Mouse (Mus musculus): ENCODE measurements at regions not wholly inside any gene's neighbourhood (a gene's known extent, or its start where the extent isn't known, plus 50 kb on each side); places are given as distances from the start of the nearest gene placed in this dataset.

GRCm38 (mm10) chr8:116275014-116275413, 229.8 kb upstream of the Dynlrb2 start:
- WGBS: 82% methylated on average over 4 of the region's 4 CpGs

GRCm38 (mm10) chr8:116271238-116271637, 233.5 kb upstream of the Dynlrb2 start:
- no peak for TF ChIP-seq CTCF (IDR thresholded peaks at IDR 0.05; ENCODE audit: insufficient read depth, low read length)
- no peak for TF ChIP-seq POLR2A (IDR thresholded peaks at IDR 0.05; ENCODE audit: borderline replicate concordance, extremely low read depth, low read depth, low read length)
- Histone ChIP-seq H3K4me3 (replicated peaks; ENCODE audit: extremely low read depth, low read depth, low read length) (no peak overlapping the region), H3K4me1 (ENCODE audit: control insufficient read depth, insufficient read depth, low read length) (no peaks in the 10 kb centered on the region)
- DNase-seq: no peak
- WGBS: 79% methylated on average over 6 of the region's 6 CpGs

More at GRCm38 (mm10) chr8:116275014-116275413, 229.8 kb upstream of the Dynlrb2 start:
- H3K4me1 ChIP-seq (ENCODE audit: control insufficient read depth, insufficient read depth, low read length): no peaks in the 10 kb centered on the region
- TF ChIP-seq CTCF (IDR thresholded peaks at IDR 0.05; ENCODE audit: insufficient read depth, low read length): no peak
- TF ChIP-seq POLR2A (IDR thresholded peaks at IDR 0.05; ENCODE audit: borderline replicate concordance, extremely low read depth, low read depth, low read length): no peak
- DNase-seq: no peak
- no peak overlapping the region for H3K4me3 ChIP-seq (replicated peaks; ENCODE audit: extremely low read depth, low read depth, low read length)

DNA sequence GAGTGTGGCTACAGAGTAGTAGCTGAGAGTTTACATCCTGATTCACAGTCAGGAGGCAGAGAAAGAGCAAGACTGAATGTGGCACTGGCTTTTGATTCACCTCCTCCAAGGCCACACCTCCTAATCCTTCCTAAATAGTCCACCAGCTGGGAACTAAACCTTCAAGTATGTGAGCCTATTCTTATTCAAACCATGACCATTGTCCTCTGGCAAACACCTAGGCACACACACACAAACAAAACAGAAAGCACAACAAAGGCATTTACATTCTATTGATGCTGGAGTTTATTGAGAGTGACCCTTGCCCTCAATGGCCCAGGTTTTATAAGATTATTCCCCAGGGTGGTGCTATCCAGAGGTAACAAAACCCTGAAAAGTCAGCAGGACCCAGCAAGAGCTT, 235.4 kb upstream of the Dynlrb2 start:
- DNase-seq: no peak
- Histone ChIP-seq H3K4me3 (replicated peaks; ENCODE audit: extremely low read depth, low read depth, low read length) (no peak overlapping the region), H3K4me1 (ENCODE audit: control insufficient read depth, insufficient read depth, low read length) (no peaks in the 10 kb centered on the region)
- TF ChIP-seq CTCF (IDR thresholded peaks at IDR 0.05; ENCODE audit: insufficient read depth, low read length) (no peak), POLR2A (IDR thresholded peaks at IDR 0.05; ENCODE audit: borderline replicate concordance, extremely low read depth, low read depth, low read length) (no peak)

DNA sequence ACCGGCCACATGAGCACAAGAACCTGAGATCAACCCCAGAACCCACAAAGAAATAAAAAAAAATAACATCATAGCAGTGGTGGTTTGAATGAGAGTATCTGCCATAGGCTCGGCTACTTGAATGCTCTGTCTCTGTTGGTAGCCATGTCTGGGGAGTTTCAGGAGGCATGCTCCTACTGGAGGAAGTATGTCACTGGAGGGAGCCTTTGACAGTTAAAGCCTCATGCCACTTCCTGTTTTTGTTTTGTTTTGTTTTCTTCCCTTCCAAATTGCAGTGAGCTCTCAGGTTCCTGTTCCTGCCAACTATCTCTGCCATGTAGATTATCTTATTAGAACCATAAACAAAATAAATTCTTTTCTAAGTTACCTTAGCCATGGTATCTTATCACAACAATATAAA, 236.1 kb upstream of the Dynlrb2 start:
- H3K4me1 ChIP-seq (ENCODE audit: control insufficient read depth, insufficient read depth, low read length): no peaks in the 10 kb centered on the region
- 91% methylated on average over 2 of the region's 2 CpGs for WGBS
- TF ChIP-seq POLR2A (IDR thresholded peaks at IDR 0.05; ENCODE audit: borderline replicate concordance, extremely low read depth, low read depth, low read length) (no peak), CTCF (IDR thresholded peaks at IDR 0.05; ENCODE audit: insufficient read depth, low read length) (no peak)
- no peak for DNase-seq
- no peak overlapping the region for H3K4me3 ChIP-seq (replicated peaks; ENCODE audit: extremely low read depth, low read depth, low read length)

- Histone ChIP-seq H3K4me1 (ENCODE audit: control insufficient read depth, insufficient read depth, low read length) (no peaks in the 10 kb centered on the region), H3K4me3 (replicated peaks; ENCODE audit: extremely low read depth, low read depth, low read length) (no peak overlapping the region)
- peak; percentile 3 for DNase-seq
- TF ChIP-seq CTCF (IDR thresholded peaks at IDR 0.05; ENCODE audit: insufficient read depth, low read length) (no peak), POLR2A (IDR thresholded peaks at IDR 0.05; ENCODE audit: borderline replicate concordance, extremely low read depth, low read depth, low read length) (no peak)
- WGBS: 64% methylated on average over 9 of the region's 9 CpGs
Observed at GRCm38 (mm10) chr8:116268161-116268560, 236.6 kb upstream of the Dynlrb2 start.

DNA sequence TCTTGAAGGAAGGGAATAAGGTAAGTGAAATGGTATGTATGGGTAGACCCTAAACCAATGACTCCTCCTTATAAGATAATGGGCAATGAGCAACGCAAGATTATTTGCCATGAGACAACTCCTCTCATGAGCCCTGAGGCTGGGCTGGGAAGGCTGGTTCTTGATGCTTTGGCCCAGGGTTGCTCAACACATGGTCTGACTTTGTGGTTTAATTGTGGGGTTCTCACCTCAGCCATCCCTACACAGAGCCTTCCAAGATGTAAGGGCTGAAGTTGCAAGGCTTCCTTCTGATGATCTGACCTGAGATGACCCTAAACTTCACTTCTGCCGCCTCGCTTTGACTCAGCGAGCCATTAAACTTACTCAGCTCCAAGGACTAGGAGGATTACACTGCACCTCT, 237.8 kb upstream of the Dynlrb2 start:
- no peaks in the 10 kb centered on the region for H3K4me1 ChIP-seq (ENCODE audit: control insufficient read depth, insufficient read depth, low read length)
- 91% methylated on average over 4 of the region's 4 CpGs for WGBS
- H3K4me3 ChIP-seq (replicated peaks; ENCODE audit: extremely low read depth, low read depth, low read length): no peak overlapping the region
- no peak for TF ChIP-seq POLR2A (IDR thresholded peaks at IDR 0.05; ENCODE audit: borderline replicate concordance, extremely low read depth, low read depth, low read length)
- DNase-seq: no peak

DNA sequence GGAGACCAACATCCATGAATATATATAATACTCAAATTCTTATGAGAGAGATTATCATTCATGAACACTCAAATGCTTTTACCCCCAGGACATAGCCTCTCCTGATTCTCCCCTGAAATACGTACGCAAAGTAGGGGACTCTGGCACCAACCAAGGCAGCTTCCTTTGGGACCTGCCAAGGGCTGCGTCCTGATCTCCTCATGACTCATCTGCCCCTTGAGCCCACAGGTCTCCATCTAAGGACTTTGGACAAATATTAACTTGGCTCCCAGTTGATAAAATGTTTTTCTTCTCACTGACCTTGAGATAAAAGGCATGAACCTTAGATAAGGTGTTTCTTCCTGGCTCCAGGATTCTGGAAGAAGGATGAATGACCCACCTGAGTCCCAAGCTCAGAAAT, 239.2 kb upstream of the Dynlrb2 start:
- WGBS: 67% methylated on average over 3 of the region's 3 CpGs
- no peak overlapping the region for H3K4me3 ChIP-seq (replicated peaks; ENCODE audit: extremely low read depth, low read depth, low read length)
- TF ChIP-seq CTCF (IDR thresholded peaks at IDR 0.05; ENCODE audit: insufficient read depth, low read length) (no peak), POLR2A (IDR thresholded peaks at IDR 0.05; ENCODE audit: borderline replicate concordance, extremely low read depth, low read depth, low read length) (no peak)
- no peak for DNase-seq
- no peaks in the 10 kb centered on the region for H3K4me1 ChIP-seq (ENCODE audit: control insufficient read depth, insufficient read depth, low read length)

- WGBS: 86% methylated on average over 3 of the region's 3 CpGs
Observed at GRCm38 (mm10) chr8:116264078-116264477, 240.7 kb upstream of the Dynlrb2 start.

GRCm38 (mm10) chr8:116261286-116261685, 243.5 kb upstream of the Dynlrb2 start:
- no peak for DNase-seq
- TF ChIP-seq POLR2A (IDR thresholded peaks at IDR 0.05; ENCODE audit: borderline replicate concordance, extremely low read depth, low read depth, low read length) (no peak), CTCF (IDR thresholded peaks at IDR 0.05; ENCODE audit: insufficient read depth, low read length) (no peak)
- 62% methylated on average over 2 of the region's 2 CpGs for WGBS
- no peak overlapping the region for H3K4me3 ChIP-seq (replicated peaks; ENCODE audit: extremely low read depth, low read depth, low read length)
- H3K4me1 ChIP-seq (ENCODE audit: control insufficient read depth, insufficient read depth, low read length): no peaks in the 10 kb centered on the region

More at GRCm38 (mm10) chr8:116264078-116264477, 240.7 kb upstream of the Dynlrb2 start:
- DNase-seq: no peak
- H3K4me3 ChIP-seq (replicated peaks; ENCODE audit: extremely low read depth, low read depth, low read length): no peak overlapping the region
- no peak for TF ChIP-seq CTCF (IDR thresholded peaks at IDR 0.05; ENCODE audit: insufficient read depth, low read length)
- no peak for TF ChIP-seq POLR2A (IDR thresholded peaks at IDR 0.05; ENCODE audit: borderline replicate concordance, extremely low read depth, low read depth, low read length)
- H3K4me1 ChIP-seq (ENCODE audit: control insufficient read depth, insufficient read depth, low read length): no peaks in the 10 kb centered on the region

- no peaks in the 10 kb centered on the region for H3K4me1 ChIP-seq (ENCODE audit: control insufficient read depth, insufficient read depth, low read length)
- no peak for DNase-seq
- H3K4me3 ChIP-seq (replicated peaks; ENCODE audit: extremely low read depth, low read depth, low read length): no peak overlapping the region
- TF ChIP-seq CTCF (IDR thresholded peaks at IDR 0.05; ENCODE audit: insufficient read depth, low read length) (no peak), POLR2A (IDR thresholded peaks at IDR 0.05; ENCODE audit: borderline replicate concordance, extremely low read depth, low read depth, low read length) (no peak)
- WGBS: 62% methylated on average over 5 of the region's 5 CpGs
Observed at GRCm38 (mm10) chr8:116255398-116255797, 249.4 kb upstream of the Dynlrb2 start.
